Mouse (Mus musculus) retina, adult 2 months (tissue): Measurements from ENCODE around the gene Gm4922.

Source experiments
- DNase-seq: peaks from one replicate; pipeline ENCODE4 v3.0.0-alpha.2; 2012; ENCODE audit warnings: low read depth, low spot score

Gm4922 gene

DNA sequence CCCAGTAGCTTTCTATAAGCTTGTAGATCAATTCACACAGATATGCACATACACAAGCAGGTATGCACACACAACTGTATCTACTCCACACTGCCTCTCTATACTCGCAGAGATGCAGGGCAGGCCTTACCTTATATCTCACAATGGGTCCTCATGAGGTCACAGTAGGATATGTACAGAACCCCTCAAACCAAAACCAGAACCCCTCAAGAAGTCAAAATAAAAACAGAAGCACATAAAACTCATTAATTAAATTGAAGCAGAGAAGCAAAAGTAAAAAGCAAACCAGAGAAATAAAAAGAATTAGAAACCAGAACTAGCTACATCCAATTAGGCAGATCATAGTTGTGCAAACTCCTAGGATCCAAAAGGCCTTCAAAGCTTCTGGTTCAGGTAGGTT lies at the start of gene Gm4922:
Gene Gm4922 (minus strand): TSS at position 101 of the 400 bp plus-strand sequence.
- no peak for DNase-seq

DNA sequence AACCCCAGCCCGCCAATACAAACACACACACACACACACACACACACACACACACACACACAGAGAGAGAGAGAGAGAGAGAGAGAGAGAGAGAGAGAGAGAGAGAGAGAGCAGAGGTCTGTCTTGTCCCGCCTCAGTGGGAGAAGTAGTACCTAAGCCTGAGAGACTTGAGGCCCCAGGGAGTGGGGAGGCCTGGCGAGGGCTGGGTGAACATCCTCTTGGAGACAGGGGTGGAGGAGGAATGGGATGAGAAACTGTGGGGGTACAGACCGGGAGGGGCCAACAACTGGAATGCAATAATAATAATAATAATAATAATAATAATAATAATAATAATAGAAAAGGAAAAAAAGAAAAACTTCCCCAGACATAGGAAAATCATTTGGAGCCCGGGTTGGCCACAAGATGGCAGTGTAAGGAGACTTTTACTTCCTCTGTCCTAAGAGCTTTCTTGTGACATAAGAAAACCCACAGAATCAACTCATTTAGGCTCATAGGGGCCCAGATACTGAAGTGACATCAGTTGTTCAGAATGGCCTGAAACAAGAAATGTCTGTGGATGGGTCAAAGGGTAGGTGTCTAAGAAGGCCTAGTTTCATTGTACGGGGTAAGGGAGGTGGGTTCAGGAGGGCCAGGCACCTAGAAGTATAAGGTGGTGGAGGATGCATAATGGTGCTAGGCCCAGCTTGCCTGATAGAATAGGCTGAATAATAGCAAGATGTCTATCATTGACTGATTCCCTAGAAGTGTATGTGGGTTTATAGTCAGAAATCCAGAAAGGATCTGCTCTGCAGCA lies 49.3 kb upstream of the Gm4922 start:
- no peak for DNase-seq

- DNase-seq = no peak
These were observed 47.8 kb upstream of the Gm4922 start for GRCm38 (mm10) chr10:18834389-18834788.

- no peak for DNase-seq
These were observed 45.2 kb upstream of the Gm4922 start for GRCm38 (mm10) chr10:18831823-18832222.

DNA sequence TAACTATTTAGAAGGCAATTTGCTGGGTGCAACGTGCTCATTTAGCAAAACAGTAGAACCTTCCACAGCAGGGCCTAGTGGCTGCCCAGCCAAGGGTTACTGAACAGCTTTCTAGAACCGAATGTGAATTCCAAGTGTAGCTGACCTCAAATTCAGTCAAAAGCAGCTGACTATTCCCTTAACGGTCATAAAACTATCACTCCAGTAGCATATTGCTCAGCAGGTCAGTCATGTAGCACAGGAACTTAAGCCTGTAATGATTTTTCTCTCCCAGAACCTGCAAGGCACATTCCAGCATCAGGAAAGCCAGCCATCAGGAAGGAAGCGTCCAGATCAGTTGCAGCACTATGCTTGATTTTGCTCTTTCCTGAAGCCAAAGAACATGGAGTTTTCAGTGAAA lies 43.8 kb upstream of the Gm4922 start:
- no peak for DNase-seq

GRCm38 (mm10) chr10:18827936-18828335 lies 41.3 kb upstream of the Gm4922 start:
- no peak for DNase-seq

- no peak for DNase-seq
These were observed 39.5 kb upstream of the Gm4922 start for GRCm38 (mm10) chr10:18826107-18826506.

DNA sequence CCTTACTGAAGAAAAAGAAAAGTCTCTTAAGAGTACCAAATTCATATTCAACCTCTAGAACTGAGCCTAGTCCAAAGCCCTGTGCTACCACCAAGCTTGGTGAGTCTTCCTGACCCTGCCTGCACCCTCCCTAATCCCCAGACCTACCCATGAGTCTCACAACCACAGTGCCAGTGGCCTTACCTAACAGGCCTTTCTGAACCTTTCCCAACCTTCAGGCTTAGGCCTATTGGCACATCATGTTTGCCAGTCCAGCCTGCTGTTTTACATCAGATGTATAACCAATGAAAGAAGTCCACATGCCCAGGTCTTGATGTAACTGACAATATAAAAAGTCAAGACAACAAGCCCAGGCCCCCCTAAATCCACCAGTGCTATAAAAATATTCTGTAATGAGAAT lies 38.5 kb upstream of the Gm4922 start:
- no peak for DNase-seq

DNA sequence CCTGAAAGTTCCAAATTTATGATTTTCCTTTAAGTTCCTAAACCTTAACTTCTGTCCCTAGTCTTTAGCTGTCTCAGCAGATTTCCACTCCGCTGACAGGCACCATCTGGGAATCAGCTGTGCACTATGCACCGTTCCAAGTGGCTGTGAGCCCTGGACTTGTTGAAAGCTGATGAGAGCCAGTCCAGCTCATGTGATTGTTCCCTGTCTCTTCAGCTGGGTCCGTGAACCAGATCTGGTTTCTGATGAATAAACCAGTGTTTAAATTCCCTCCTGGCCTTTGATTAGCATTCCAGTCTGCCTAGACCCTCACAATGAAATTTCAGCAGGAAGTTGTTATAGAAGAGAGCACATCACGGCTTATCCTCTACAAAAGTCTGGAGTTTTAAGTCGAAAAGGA lies 30.0 kb upstream of the Gm4922 start:
- no peak for DNase-seq

- DNase-seq = no peak
These were observed 25.2 kb upstream of the Gm4922 start for GRCm38 (mm10) chr10:18811751-18812150.

- DNase-seq = no peak
These were observed 3.5 kb upstream of the Gm4922 start for GRCm38 (mm10) chr10:18790063-18790462.

DNA sequence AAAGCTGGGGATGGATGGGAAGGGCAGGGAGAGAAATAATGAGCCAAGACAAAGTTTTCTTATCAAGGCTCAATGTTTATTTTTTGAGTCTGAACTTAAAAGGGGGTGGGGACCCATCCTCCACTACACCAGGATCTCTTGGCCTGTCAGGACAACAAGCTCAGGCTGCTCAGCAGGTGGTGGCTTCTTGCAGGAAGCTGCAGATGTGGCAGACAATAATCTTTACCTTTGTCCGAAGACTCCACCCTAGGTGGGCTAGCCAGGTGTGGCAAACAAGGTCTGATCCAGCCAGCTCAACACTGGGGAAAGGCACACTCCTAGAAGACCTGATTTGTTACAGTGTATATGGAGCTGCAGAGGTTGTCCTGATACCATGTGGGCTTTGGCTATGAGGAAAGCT lies 2.0 kb upstream of the Gm4922 start:
- DNase-seq = no peak

- no peak for DNase-seq
These were observed 9.0 kb downstream of the Gm4922 start for GRCm38 (mm10) chr10:18777546-18777945.

DNA sequence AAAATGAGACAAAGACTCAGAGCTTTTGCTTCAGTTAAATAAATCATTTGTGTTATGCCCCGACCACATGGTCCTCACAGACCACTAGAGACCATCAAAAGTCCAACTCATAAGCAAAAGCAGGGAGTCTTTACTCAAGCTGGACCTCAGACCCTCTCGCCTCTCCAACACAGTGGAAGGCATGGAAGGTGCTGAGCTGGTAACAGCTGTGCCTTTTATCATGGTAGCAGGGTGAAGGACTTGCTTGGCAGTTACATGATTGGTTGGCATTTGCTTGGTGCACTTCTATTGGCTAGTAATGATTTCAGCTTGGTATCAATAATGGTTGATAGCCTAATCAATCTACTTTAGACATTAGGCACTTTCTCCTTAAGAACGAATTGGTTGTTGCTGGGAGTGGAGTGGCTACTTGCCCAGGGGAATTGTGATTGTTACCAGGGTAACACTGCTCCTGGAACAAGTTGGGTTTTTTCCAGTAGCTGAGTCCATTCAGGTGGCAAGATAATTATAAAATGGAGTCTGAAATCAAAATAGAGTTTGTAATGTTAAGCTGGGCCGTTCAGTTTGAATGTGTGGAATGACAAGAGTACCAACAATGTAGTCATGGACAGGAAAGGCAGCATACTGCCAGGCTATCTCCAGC lies 13.9 kb downstream of the Gm4922 start:
- DNase-seq = no peak

DNA sequence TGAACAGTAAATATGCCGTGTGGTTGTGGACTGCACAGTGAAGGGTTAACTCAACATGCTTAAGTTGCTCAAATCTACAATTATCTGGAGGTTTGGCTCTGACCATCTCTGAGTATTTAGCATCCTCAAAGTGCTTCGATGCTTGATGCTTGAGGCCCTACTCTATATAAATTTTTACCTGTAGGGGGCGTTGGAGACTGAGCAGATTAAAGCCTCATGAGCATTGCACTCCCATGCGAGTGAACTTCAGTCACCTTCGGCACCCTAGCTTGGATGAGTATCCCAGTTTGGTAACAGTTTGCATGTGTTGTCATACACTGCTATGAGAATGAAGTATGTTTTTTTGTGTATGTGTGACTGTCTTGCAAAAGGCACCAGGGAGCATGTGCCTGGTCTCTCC lies 16.7 kb downstream of the Gm4922 start:
- DNase-seq = no peak

DNA sequence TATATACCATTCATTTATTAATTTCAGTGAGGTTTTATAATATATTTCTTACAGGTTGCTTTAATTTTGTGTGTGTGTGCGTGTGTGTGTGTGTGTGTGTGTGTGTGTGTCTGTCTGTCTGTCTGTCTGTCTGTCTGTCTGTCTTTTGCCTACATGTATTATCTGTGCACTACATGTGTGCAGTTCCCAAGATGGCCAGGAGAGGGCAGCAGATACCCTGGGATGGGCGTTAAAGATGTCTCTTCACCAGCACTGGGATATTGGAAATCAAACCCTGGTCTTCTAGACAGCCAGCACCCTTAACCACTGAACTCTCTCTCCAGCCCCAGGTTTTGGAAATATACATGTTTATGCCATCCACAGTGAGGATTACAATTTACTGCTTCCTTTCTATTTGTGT lies 26.4 kb downstream of the Gm4922 start:
- peak; percentile 49 for DNase-seq

DNA sequence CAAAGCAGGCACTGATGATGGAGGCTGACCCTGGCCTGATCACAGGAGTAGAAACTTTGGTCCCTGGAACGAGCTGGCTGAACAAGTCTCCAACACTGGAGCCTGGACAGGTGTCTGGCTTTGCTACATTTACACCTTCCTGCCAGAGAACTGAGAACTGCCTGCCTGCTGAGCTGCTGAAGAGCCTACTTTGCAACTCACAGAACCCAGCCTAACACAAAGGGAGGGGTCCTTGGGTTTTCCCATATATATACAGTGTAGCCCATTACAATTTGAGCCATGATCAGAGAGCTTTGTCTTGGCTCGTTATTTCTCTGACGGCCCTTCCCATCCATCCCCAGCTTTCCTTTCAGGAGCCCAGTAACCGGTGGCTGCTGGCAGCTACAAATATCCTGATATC lies 36.5 kb downstream of the Gm4922 start:
- no peak for DNase-seq

- DNase-seq = peak; percentile 32
These were observed 43.1 kb downstream of the Gm4922 start, which contains the start of gene Arfgef3 for GRCm38 (mm10) chr10:18743286-18744142. TSS of gene Arfgef3 (minus strand) at chr10:18743949.

GRCm38 (mm10) chr10:18742086-18742485 lies 44.5 kb downstream of the Gm4922 start:
- DNase-seq = no peak

- DNase-seq = no peak
These were observed 45.6 kb downstream of the Gm4922 start for GRCm38 (mm10) chr10:18741024-18741423.
